Mouse (Mus musculus) spleen, embryonic (tissue): ENCODE results near the gene Lrrfip2.

Source experiments
- CTCF ChIA-PET: fragments of 350-600 bp; sonication (Branson Sonifier 250); formaldehyde crosslinking; loops from one replicate; lab custom pipeline; 2022; lab: Charles Lee

The Lrrfip2 gene

DNA sequence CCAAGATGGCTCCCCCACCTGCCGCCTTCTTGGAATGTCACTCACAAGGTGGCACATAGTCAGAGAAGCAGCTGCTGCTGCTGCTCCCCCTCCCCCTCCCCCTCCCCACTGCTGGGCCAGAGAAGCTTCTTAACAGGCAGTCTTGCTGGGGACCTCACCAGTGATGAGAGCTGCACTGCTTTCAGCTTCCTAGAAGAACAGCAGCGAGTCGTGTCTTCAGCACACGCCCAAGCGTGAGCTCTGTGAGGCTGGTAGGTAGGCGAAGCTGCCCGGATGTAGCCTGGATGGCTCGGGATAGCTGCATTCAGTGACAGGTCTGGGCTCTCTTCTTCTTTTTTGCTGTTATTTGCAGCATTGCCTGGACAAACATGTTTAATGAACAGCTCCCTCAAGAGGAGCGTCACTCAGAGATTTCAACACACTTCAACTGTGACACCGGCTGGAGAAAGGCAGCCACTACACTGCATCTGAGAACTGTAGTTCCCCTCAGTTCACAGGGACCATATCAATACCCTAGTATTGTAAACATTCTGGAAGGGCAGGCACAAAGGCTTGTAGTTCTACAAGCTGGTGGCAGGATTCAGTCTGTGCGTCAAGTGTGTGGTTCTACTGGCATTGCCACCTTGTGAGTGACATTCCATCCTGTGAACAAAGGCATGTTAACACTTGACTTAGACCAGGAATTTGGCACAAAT lies 38.5 kb downstream of the Lrrfip2 start:
- CTCF ChIA-PET, result no interaction called here

DNA sequence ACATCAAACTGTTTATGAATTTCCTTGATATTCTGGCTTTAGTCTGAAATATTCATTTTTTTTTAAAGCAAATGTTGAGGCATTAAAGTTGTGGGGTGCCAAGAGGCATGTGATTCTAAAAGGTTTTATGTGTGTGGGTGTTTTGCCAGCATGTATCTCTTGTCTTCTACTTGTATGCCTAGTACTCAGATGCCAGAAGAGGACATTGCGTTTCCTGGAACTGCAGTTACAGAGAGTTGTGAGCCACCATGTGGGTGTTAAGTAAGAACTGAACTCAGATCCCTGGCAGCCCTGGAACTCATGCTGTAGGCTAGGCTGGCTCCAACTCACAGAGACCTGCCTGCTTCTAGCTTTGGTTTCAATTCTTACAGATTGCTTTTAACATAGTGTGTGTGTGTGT lies 42.2 kb downstream of the Lrrfip2 start:
- CTCF ChIA-PET, result no interaction called here

DNA sequence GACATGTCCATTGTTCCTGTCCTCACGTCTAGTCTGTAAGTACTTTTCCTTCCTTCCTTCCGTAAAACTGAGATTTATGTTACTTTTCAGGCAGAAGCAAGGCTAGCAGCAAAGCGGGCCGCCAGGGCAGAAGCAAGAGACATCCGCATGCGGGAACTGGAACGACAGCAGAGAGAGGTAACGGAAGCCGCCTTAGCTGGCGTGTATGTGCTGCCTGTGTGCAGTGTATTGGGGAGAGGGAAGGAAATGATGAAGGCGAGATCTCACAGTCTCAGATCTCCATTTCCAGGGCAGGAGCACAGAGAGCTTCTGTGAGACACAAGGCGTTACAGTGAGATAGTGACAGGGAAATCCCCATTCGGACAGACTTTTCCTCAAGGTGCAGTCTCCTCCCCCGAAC lies 43.8 kb downstream of the Lrrfip2 start:
- CTCF ChIA-PET, result no interaction called here

DNA sequence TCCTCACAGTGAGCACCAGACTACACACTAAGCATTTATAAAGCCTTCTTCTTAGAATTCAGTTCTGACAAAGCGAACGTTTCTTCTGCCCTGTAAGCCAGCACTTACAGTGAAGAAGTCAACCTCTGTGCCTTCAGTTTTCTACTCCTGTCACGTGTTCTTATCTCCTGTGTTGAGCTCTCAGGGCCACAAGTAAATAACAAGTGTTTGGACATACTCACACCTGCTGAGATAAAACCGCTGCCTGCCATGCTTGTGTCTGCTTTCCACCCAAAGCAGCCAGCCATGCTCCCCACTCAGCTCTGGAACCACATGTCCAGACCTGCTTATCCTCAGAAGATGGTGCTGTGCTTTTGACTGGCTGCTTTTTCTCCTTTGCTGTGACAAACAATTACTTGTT lies 49.2 kb downstream of the Lrrfip2 start:
- CTCF ChIA-PET, result interaction anchor here (0.6 kb wide), 1 partner anchor 95 kb away, joined by 3 read pairs; no protein-coding TSS in a partner anchor

- CTCF ChIA-PET, result no interaction called here
Observed at GRCm38 (mm10) chr9:111170430-111170829, 53.0 kb downstream of the Lrrfip2 start.

- CTCF ChIA-PET, result no interaction called here
Observed at GRCm38 (mm10) chr9:111174071-111174470, 56.7 kb downstream of the Lrrfip2 start.

DNA sequence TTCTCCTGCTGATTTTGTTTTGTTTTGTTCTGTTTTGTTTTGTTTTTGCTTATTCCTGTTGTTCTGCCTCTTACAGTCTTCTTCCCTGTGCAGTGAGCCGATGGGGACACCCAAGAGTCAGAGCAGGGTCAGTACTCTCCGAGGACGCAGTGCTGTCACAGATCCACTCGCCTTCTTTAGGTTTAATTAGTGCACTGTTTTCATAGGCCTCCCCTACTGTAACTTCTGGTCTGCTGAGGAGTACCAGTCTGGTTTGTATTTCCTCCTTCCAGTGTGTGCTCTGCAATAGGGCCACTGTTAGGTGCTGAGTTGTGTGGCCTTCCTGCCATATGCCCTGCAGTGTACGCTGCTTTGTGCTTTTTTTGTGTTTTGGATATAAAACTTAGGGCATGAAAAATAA lies 61.6 kb downstream of the Lrrfip2 start:
- CTCF ChIA-PET, result no interaction called here

- CTCF ChIA-PET, result no interaction called here
Observed at GRCm38 (mm10) chr9:111182176-111182575, 64.8 kb downstream of the Lrrfip2 start.

DNA sequence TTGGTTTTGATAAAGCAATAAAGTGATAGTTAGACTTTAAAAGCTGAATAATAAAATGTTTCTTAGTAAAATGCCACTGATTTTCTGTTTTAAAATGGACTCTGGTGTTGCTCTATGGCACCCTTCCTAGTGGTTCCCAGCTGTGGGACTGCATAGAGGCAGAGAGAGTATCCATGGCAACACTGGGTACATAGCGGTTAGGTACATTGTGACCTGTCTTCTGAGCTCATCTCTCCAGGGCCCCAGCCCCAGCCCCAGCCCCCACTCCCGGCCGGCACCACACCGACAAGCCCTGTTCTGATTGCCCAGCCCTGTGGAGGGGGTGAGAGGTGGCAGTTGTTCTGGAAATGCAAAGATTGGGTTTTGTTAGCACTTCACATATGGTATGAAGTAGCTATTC lies 67.5 kb downstream of the Lrrfip2 start:
- CTCF ChIA-PET, result interaction anchor here (0.6 kb wide), 1 partner anchor 12 kb away, joined by 3 read pairs; no protein-coding TSS in a partner anchor

DNA sequence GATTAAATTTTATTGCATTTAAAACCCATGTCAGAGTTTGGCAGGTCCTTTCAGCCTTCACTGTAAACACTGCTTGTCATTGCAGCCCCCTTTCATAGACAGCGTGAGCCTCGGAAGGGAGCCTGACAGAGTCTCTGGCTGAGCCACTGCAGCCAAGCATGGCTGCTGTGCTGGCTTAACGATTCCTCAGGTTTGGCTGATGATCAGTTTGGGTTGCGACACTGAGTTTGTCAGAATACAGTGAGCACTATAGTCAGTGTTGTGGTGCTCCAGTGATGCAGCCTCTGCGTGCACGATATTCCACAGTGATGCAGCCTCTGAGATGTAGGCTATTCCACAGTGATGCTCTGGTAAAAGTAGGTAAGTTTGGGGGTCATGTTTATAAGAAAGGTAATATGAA lies 69.5 kb downstream of the Lrrfip2 start:
- CTCF ChIA-PET, result no interaction called here

DNA sequence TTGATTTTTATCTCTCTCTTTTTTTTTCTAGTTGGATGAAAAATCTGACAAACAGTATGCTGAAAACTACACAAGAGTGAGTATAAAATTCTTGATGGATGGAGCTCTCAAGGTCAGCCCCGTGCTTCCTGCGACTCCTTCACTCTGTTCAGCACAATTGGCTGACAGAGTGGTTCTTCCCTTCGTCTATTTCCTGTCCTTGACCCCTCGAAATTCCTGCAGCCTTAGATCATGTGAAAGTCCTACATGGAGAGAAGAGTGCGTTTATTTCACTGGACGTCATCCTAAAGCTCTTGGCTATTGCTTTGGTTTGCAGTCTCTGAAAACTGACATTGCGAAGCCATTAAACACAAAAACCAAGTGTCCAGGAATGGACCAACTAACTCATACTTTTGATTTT lies 71.3 kb downstream of the Lrrfip2 start:
- CTCF ChIA-PET, result no interaction called here

DNA sequence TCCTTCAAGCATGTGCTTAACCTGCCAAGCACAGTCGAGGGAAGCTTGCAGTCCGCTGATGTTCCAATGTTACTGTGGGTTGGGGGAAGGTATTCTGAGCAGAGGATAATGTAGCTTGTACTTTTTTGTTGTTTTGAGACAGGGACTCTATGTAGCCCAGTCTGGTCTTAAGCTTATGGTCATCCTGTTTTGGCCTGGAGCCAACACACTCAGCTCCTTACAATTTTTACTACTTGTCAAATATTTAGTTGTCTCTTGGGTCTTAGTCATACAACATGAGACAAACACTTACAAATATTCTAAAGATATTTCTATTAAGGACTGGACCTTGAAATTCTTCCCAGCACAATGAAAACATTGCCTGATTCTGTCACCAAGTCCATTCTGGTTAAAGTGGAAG lies 75.8 kb downstream of the Lrrfip2 start:
- CTCF ChIA-PET, result no interaction called here

DNA sequence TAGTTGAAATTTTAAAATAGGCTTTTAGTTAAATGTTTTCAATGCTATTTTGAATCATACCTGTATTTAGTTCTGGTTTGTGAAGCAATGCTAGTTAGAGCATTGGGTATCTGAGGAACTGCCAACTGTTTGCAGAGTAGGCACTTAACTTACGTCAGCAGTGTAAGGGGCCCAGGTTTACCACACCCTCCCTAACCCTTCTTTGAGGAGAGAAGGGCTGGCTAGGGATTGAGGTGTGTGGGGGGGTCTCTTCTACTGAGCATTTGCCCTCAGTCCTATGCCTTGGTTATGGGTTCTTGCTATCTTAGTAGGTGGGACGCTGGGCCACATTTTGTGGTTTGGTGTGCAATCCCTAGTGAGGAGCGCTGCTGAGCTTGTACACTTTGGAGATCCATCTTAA lies 79.7 kb downstream of the Lrrfip2 start:
- CTCF ChIA-PET, result interaction anchor here (0.6 kb wide), 1 partner anchor 13 kb away, joined by 3 read pairs; no protein-coding TSS in a partner anchor

GRCm38 (mm10) chr9:111197712-111198111 lies 80.3 kb downstream of the Lrrfip2 start:
- CTCF ChIA-PET, result interaction anchor here (0.6 to 0.8 kb wide), 2 partner anchors 79 to 104 kb away, joined by 3 to 9 read pairs; no protein-coding TSS in a partner anchor

DNA sequence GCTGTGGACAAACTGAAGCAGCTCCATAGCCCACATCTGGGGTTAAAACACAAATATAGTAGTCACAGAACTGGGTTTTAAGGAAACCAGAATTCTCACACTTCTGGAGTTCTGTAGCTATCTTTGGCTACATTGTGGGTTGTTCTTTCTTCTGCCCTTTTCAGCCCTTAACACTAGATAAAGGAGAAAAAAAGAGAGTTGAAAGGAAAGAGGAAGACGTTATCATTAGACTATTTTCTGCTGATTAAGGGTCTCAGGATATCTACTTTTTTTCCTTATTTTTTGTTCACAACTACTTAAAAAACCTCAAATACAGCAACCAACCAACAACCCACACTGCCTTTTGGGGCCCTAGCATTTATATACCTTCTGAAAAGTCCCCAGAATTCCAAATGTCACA lies 80.9 kb downstream of the Lrrfip2 start:
- CTCF ChIA-PET, result no interaction called here

GRCm38 (mm10) chr9:111200208-111200607 lies 82.8 kb downstream of the Lrrfip2 start:
- CTCF ChIA-PET, result no interaction called here

DNA sequence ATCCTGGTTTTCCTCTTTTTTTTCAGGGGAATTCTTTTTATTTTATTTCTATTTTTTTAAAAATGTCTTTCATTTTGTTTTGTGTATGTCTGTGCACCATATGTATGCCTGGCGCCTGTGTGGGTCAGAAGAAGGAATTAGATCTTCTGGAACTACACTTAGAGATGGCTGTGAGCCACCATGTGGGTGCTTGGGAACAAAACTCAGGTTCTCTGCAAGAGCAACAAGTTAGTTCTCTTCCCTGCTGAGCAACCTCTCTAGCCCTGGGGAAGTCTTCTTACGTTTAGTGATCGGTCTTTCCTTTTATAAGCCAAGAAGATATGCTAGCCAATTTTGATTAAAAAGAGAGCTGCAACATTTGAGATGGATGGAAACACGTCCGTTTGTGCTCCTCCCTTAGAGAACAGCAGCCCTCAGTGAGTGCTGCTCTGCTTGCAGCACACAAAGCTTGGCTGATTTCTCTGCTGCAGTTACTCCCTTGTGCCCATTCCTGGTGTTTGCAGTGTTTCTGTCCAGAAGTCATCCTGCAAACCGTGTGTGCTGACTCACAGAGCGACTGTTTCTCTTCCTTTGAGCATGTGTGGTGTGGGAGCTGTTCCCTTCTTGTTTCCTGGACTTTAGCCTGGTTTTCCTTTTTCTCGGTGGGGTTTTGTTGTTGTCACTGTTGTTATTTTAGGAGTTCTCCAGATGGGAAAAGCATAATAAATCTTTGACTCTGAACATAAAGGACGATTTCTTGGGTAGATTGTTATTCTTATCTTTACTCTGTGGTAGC lies 87.4 kb downstream of the Lrrfip2 start:
- CTCF ChIA-PET, result interaction anchor here (1.0 kb wide), 1 partner anchor 17 kb away, joined by 3 read pairs; no protein-coding TSS in a partner anchor

GRCm38 (mm10) chr9:111207683-111208082 lies 90.3 kb downstream of the Lrrfip2 start:
- CTCF ChIA-PET, result no interaction called here

GRCm38 (mm10) chr9:111208185-111208584 lies 90.8 kb downstream of the Lrrfip2 start:
- CTCF ChIA-PET, result no interaction called here

- CTCF ChIA-PET, result interaction anchor here (0.7 kb wide), 1 partner anchor 25 kb away, joined by 3 read pairs; no protein-coding TSS in a partner anchor
Observed at GRCm38 (mm10) chr9:111209158-111209699, 91.8 kb downstream of the Lrrfip2 start.

GRCm38 (mm10) chr9:111210412-111210811 lies 93.0 kb downstream of the Lrrfip2 start:
- CTCF ChIA-PET, result no interaction called here
